Mouse (Mus musculus): Measurements from ENCODE around the gene Xrcc2.

Xrcc2 gene

DNA sequence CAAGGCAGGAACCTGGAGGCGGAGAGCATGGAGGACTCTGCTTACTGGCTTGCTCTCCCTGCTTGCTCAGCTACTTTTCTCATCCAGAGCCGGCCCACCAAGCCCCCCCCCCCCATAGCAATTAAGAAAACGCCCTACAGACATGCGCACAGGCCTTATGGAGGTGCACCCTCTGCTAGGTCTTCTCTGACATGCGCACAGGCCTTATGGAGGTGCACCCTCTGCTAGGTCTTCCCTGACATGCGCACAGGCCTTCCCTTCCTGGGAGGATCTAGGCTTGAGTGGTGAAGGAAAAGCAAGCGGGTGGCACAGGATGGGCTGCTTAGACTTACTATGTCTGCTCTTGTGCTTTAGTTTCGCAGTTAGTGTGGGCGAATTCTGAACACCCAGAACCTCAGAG lies 37.3 kb downstream of the Xrcc2 start:
- no peak for DNase-seq

DNA sequence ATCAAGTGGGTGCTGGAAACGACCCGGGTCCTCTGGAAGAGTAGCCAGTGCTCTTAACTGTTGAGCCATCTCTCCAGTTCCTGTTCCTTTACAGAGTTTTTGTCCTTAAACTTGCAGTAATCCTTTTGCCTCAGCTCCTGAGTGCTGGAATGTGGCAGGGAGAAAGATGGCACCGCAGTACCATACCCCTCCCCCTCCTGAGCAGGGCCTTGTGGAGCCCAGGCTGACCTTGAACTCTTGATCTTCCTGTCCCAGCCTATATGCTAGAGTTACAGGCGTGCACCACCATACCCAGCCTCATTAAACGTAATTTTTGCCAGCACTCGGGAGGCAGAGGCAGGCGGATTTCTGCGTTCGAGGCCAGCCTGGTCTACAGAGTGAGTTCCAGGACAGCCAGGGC lies 38.9 kb downstream of the Xrcc2 start:
- no peak for DNase-seq

DNA sequence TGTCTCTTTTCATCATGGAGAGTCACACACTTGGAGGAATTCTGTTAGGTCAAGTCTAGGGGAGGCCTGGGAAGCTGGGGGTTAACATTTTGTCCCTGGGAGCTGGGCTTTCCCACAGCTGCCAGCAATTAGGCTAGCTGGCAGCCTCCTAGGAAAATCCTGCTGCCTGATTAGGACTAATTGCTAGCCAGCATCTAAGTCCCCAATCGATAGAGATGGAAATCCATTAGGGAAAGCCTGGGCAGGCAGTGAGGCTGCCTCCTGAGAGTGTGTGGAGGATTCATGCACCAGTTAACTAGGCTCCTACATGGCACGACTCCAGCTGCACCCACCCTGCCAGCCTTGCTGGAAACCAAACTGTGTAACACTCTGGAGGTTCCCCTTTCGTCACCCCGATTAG lies 39.5 kb downstream of the Xrcc2 start:
- DNase-seq, result peak; percentile 26

DNA sequence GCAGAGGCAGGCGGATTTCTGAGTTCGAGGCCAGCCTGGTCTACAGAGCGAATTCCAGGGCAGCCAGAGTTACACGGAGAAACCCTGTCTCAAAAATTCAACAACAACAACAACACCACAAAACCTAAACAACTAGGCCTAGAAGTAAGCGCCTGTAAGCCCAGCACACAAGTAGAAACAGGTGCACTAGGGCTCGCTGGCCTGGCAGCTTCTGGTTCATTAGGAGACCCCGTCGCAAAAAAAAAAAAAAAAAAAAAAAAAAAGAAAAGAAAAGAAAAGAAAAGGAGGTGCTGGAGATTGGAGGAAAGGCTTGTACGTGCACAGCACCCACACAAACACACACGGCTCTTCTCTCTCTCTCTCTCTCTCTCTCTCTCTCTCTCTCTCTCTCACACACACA lies 40.1 kb downstream of the Xrcc2 start:
- DNase-seq, result no peak

DNA sequence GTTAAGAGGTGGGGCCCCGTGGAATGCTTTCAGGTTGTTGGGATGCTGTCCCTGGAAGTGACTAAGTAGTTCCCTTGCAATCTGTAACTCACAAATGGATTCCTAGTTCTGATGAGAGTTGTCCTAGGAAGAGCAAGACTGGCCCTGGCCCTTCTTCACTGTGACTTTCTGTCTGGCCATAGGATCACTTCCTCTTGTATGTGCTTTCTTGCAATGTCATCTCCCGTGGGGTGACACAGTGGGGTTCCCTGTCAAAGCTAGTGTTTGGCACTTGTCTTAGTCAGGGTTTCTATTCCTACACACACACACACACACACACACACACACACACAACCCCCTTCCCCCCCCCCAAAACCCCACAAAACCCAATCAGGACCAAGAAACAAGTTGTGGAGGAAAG lies 42.5 kb downstream of the Xrcc2 start:
- no peak for DNase-seq

DNA sequence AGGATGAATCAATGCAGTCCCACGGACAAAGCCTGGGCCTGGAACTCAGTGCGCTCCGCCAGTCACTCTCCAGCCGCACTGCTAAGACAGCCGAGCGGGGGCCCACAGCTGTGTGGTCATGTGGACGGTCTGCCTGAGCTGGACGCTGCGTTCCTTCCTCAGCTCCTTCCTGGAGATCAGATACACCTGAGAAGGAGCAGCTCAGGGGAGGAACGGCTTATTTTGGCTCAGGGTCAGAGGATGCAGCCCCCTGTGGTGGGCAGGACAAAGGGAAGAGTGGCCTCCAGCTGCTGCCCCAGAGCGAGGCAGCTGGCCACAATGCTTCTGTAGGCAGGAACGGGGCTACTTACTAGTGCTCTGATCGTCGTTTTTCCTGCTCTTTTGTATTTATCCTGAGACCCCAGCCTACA lies 51.0 kb downstream of the Xrcc2 start:
- peak; percentile 8 for DNase-seq

DNA sequence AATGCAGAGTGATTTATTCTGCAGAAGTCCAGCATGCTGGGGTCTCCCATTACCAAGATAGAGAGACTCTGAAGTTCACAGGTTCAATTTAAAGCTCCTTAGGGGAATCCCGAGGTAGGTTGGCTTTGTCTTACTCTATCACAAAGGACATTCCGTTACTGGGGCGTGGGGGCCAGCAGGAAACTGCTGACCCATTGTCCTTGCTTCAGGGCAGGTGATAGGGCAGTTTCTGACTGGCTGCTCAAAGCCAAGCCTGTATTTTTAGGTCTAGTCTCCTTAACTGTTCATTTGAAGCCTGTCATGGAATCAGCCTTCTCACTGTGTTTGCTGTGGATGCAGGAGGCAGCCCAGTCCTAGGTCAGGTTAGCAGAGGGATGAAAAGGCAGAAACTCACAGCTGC lies 52.2 kb downstream of the Xrcc2 start:
- no peak for DNase-seq

DNA sequence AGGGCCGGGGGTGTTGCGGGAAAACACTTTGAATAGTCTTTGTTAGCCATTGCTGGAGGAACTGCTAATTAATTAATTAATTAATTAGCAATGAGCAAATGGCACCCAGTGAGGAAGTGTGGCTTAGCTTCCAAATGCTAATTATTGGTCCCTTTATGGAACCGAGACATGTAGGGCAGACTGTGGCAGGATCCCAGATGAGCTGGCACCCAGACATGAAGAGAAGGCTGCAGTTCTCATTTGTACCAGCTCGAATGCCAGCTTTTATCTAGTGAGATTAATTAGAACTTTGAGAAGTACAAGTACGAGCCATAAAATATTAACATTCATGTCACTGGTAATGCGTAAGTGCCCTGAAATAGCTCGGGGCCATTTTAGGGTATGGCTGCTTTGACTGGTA lies 53.2 kb downstream of the Xrcc2 start:
- peak; percentile 43 for DNase-seq

DNA sequence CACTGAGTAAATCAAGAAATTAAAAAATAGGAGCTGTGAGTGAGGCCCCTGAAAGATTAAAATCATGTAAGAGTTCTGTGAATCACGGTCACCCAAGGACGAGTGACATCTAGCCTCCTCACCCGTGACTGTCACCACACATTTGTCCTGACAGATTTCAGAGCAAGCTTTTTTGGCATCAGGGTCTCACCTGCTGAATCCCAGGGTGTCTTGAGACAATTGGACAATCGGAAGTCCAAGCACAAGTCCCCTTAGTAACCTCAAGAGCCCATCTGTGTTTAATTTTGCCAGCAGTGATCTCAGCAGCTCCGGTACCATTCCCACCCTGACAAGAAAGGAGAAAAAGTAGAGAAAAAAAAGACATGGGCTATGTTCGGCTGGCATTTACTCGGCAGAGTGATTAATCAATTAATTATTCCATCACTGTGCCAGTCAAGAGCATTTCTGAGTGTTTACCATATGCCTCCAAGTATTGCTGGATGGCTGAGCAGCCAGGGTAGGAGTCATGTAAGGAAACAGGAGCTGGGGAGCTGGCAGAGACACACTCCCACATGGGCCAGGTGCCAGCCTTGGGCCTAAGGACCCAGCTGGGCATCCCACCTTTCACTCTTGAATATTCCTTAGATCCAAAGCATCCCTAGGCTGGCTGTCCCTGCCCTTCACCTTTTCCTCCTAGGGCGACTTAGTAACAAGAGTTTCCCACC lies 59.8 kb downstream of the Xrcc2 start:
- DNase-seq, result no peak

DNA sequence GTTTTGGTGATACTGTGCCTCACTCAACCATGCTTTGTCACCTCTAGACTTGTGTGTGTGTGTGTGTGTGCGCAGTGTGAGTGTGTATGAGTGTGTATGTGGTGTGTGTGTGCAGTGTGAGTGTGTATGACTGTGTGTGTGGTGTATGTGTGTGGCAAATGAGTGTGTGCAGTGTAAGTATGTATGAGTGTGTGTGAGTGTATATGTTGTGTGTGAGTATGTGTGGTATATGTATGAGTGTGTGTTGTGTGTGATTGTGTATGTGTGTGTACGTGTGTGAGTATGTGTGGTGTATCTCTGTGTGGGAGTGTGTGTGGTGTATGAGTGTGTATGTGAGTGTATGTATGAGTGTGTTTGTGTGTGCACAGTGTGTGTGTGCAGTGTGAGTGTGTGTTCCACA lies 61.1 kb downstream of the Xrcc2 start:
- DNase-seq, result no peak

DNA sequence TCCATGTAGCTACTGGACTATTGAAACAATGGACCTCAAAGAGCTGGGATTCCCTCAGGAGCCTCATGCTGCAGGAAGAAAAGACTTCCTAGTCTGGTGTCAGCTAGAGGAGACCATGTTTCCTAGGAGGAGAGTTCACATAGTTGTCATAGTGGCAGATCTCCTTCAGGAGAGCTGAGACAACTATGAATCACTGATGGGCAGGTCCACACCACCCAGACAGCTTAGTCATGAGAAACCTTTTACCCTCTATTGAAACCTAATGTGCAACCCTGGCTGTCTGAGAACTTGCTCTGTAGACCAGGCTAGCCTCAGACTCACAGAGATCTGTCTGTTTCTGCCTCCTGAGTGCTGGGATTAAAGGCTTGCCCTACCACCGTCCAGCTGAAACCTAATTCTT lies 62.9 kb downstream of the Xrcc2 start:
- no peak for DNase-seq

Data from right cerebral cortex, adult 18-20 months (tissue).